Mouse (Mus musculus) MEL (cell line): ENCODE data around the gene Cavin4. TPM values are rescaled to one million over a fixed set of nuclear protein-coding genes. Genes with fewer than 3 reads are reported as not detected.
A peak's percentile ranks its signal among the peaks of the same experiment; 100 is the strongest.

ENCODE experiments used
- DNase-seq: peaks from one replicate; pipeline ENCODE4 v3.0.0; 2011; ENCODE audit warnings: low read depth, low spot score
- H3K27ac ChIP-seq: 2 replicates; pipeline ENCODE4 v1.5.1; 2012; ENCODE audit warnings: low read depth, mild to moderate bottlenecking, control low read depth, low read length, moderate library complexity; ENCODE audit not compliant: control insufficient read depth
- H3K27me3 ChIP-seq, 2 experiments: fragments of 150-350 bp in 1 of 2; sonication (generic) in 1 of 2; 2 replicates each; pipeline ENCODE4 v1.6.1; 2012; ENCODE audit warnings: low read length in 2 of 2, mild to moderate bottlenecking in 2 of 2, improper control_type of control experiment in 1 of 2, moderate library complexity in 1 of 2; ENCODE audit not compliant: insufficient read depth in 2 of 2, control insufficient read depth in 1 of 2
- H3K36me3 ChIP-seq, 2 experiments: 2 replicates each; pipeline ENCODE4 v1.6.1; 2012 to 2014; ENCODE audit warnings: low read length in 2 of 2, improper control_type of control experiment in 1 of 2, inconsistent platforms in 1 of 2, mild to moderate bottlenecking in 1 of 2; ENCODE audit not compliant: insufficient read depth in 2 of 2, control insufficient read depth in 1 of 2
- H3K4me1 ChIP-seq, 2 experiments: fragments of 150-350 bp in 1 of 2; sonication (generic) in 1 of 2; 2 replicates each; pipeline ENCODE4 v1.6.1; 2012; ENCODE audit warnings: low read length in 2 of 2, improper control_type of control experiment in 1 of 2, mild to moderate bottlenecking in 1 of 2; ENCODE audit not compliant: insufficient read depth in 2 of 2, control insufficient read depth in 1 of 2
- H3K4me3 ChIP-seq, 2 experiments: fragments of 150-350 bp in 1 of 2; sonication (generic) in 1 of 2; 2 replicates each; pipeline ENCODE4 v1.5.1; 2012; ENCODE audit warnings: low read depth in 2 of 2, low read length in 2 of 2, mild to moderate bottlenecking in 2 of 2, moderate library complexity in 2 of 2, control low read depth in 1 of 2, improper control_type of control experiment in 1 of 2; ENCODE audit not compliant: control insufficient read depth in 1 of 2, insufficient read depth in 1 of 2
- H3K79me2 ChIP-seq: 2 replicates; pipeline ENCODE4 v1.6.1; 2012; ENCODE audit warnings: mild to moderate bottlenecking, low read length, moderate library complexity; ENCODE audit not compliant: control insufficient read depth, poor library complexity, insufficient read depth
- H3K9ac ChIP-seq: 2 replicates; pipeline ENCODE4 v1.6.1; 2012; ENCODE audit warnings: low read depth, mild to moderate bottlenecking, control low read depth, low read length, moderate library complexity; ENCODE audit not compliant: control insufficient read depth, poor library complexity, severe bottlenecking
- H3K9me3 ChIP-seq: fragments of 150-350 bp; sonication (generic); replicated peaks from 2 replicates; pipeline ENCODE4 v1.6.1; 2012; ENCODE audit warnings: mild to moderate bottlenecking, low read length, improper control_type of control experiment, moderate library complexity; ENCODE audit not compliant: insufficient read depth
- CHD1 ChIP-seq: IDR thresholded peaks from 2 replicates; pipeline ENCODE4 v1.6.1; 2012; ENCODE audit warnings: low read depth, mild to moderate bottlenecking, inconsistent platforms, low read length, improper control_type of control experiment
- CTCF ChIP-seq, 3 experiments: IDR thresholded peaks in 2 of 3; conservative IDR thresholded peaks in 1 of 3; 2 replicates each; pipeline ENCODE4 v1.5.1; 2011 to 2012; ENCODE audit warnings: low read length in 3 of 3, low read depth in 2 of 3, mild to moderate bottlenecking in 2 of 3, improper control_type of control experiment in 1 of 3, inconsistent platforms in 1 of 3, mixed read lengths in 1 of 3, moderate library complexity in 1 of 3; ENCODE audit not compliant: control insufficient read depth in 1 of 3, insufficient read depth in 1 of 3, poor library complexity in 1 of 3, severe bottlenecking in 1 of 3
- E2F4 ChIP-seq: IDR thresholded peaks from 2 replicates; pipeline ENCODE4 v1.6.1; 2011; ENCODE audit warnings: low read depth, low read length, improper control_type of control experiment, borderline replicate concordance
- EP300 ChIP-seq, 2 experiments: IDR thresholded peaks; 2 replicates each; pipeline ENCODE4 v1.6.1; 2011; ENCODE audit warnings: improper control_type of control experiment in 2 of 2, low read length in 2 of 2, low read depth in 1 of 2, mild to moderate bottlenecking in 1 of 2
- GABPA ChIP-seq: IDR thresholded peaks from 2 replicates; pipeline ENCODE4 v1.6.1; 2012; ENCODE audit warnings: low read depth, mild to moderate bottlenecking, inconsistent platforms, low read length, improper control_type of control experiment, moderate library complexity
- GATA1 ChIP-seq: IDR thresholded peaks from 2 replicates; pipeline ENCODE4 v1.6.1; 2011; ENCODE audit warnings: low read depth, low read length, improper control_type of control experiment
- MAFK ChIP-seq: IDR thresholded peaks from 2 replicates; pipeline ENCODE4 v1.6.1; 2011; ENCODE audit warnings: low read depth, mild to moderate bottlenecking, low read length, improper control_type of control experiment, borderline replicate concordance
- MXI1 ChIP-seq: IDR thresholded peaks from 2 replicates; pipeline ENCODE4 v1.6.1; 2011; ENCODE audit warnings: mild to moderate bottlenecking, low read depth, low read length, improper control_type of control experiment
- POLR2AphosphoS2 ChIP-seq: IDR thresholded peaks from 2 replicates; pipeline ENCODE4 v1.6.1; 2011; ENCODE audit warnings: low read length, improper control_type of control experiment
- RAD21 ChIP-seq: IDR thresholded peaks from 2 replicates; pipeline ENCODE4 v1.6.1; 2011; ENCODE audit warnings: mild to moderate bottlenecking, low read depth, low read length, improper control_type of control experiment
- RCOR1 ChIP-seq: IDR thresholded peaks from 2 replicates; pipeline ENCODE4 v1.6.1; 2012; ENCODE audit warnings: low read depth, mild to moderate bottlenecking, inconsistent platforms, low read length, improper control_type of control experiment
- SMC3 ChIP-seq: IDR thresholded peaks from 2 replicates; pipeline ENCODE4 v1.6.1; 2011; ENCODE audit warnings: low read depth, low read length, improper control_type of control experiment
- TAL1 ChIP-seq: IDR thresholded peaks from 2 replicates; pipeline ENCODE4 v1.6.1; 2012; ENCODE audit warnings: mild to moderate bottlenecking, inconsistent platforms, low read length, moderate library complexity, mixed read lengths
- TBP ChIP-seq: IDR thresholded peaks from 2 replicates; pipeline ENCODE4 v1.8.0; 2011; ENCODE audit warnings: low read depth, low read length, improper control_type of control experiment
- UBTF ChIP-seq: IDR thresholded peaks from 2 replicates; pipeline ENCODE4 v1.6.1; 2012; ENCODE audit warnings: low read depth, mild to moderate bottlenecking, inconsistent platforms, low read length, improper control_type of control experiment, moderate library complexity, borderline replicate concordance; ENCODE audit not compliant: insufficient read depth
- USF2 ChIP-seq, 2 experiments: IDR thresholded peaks; 2 replicates each; pipeline ENCODE4 v1.6.1; 2011 to 2012; ENCODE audit warnings: improper control_type of control experiment in 2 of 2, low read length in 2 of 2, borderline replicate concordance in 1 of 2, inconsistent platforms in 1 of 2, low read depth in 1 of 2, mild to moderate bottlenecking in 1 of 2; ENCODE audit not compliant: insufficient read depth in 1 of 2
- ZNF384 ChIP-seq: IDR thresholded peaks from 2 replicates; pipeline ENCODE4 v1.6.1; 2012; ENCODE audit warnings: low read depth, mild to moderate bottlenecking, inconsistent platforms, low read length, improper control_type of control experiment
- polyA plus RNA-seq, 2 experiments: library from polyadenylated mRNA; stranded (reverse) in 1 of 2; unstranded in 1 of 2; fragments of >175 nt in 1 of 2; fragments of >200 nt in 1 of 2; gene quantifications; 2 replicates each; pipeline versions ENCODE4 v1.2.1 to v1.2.4; 2012; ENCODE audit warnings: low replicate concordance in 2 of 2, low read depth in 1 of 2; ENCODE audit not compliant: insufficient read length in 2 of 2, insufficient read depth in 1 of 2, missing spikeins in 1 of 2
- total RNA-seq: library from RNA; depleted of rRNA; stranded (reverse); fragments of 300-350 nt; gene quantifications from 2 replicates; pipeline ENCODE4 v1.2.3, GENCODE M21; 2012

Cavin4 gene
- total and polyA plus RNA-seq, 3 experiments: not detected

DNA sequence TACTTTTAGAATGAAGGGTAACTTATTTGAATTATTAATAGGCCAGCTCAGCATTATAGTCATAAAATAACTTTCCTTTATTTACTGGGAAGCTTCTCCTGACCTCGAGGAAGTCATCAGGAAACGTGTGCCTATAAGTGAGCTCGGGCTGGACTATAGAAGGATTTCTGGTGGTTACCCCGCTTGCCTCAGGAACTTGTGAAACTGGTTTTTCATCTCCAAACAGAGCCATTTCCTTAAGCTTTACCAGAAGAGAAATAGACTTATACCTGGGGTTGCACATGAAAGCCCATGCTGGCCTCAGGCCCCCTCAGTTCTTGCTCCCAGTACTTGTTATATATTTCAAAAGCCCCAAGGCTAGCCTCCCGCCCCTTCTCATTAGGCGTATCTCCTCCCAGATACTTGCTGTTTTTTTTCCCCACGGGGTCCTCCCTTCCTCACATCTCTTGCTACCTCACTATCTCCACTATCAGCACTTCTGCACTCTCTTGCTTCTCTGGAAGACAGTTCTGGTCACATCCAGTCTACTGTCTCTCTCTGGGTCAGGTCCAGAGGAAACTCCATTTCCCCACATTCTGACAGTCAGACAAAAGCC is 21.4 kb downstream of the Cavin4 start (continued):
- TF ChIP-seq USF2 (IDR thresholded peaks at IDR 0.05; ENCODE audit: borderline replicate concordance in 1 of 2, insufficient read depth in 1 of 2, low read depth in 1 of 2, low read length in 2 of 2) (no peak), TAL1 (no peak), ZNF384 (peak; percentile 86), E2F4 (no peak), GABPA (no peak), UBTF (no peak)

DNA sequence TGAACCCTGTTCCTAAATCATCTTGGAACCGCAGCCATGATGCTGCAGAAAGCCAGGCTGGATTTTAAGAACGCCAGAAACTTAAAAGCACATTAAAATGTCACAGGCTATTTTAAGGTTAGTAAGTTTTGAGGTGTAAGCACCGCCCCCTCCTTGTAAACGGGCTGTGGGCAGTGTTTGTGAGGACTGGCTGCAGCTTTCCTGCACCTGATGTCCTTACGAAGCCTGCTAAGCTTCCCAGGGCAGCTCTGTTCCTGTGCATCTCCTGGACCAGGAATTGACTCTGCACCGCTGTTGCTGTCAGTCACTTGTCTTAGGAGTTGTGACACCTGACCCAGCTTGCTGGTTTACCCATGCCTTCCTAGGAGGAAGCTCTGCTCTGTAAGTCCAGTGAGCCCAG is 24.8 kb downstream of the Cavin4 start:
- no peak overlapping the region for H3K9ac ChIP-seq
- H3K27ac ChIP-seq: no peak overlapping the region
- H3K36me3 ChIP-seq: no peaks in the 10 kb centered on the region; a peak in 1 of 4 replicates
- H3K9me3 ChIP-seq: no peaks in the 10 kb centered on the region
- 0 out of 4 replicates have a peak, but pooled peaks cover 0 to 3% of the 10 kb centered on the region in 2 experiments for H3K4me1 ChIP-seq
- peaks cover 4% of the 10 kb centered on the region for H3K79me2 ChIP-seq
- H3K27me3 ChIP-seq: no peaks in the 10 kb centered on the region
- DNase-seq: no peak
- TF ChIP-seq POLR2AphosphoS2 (no peak), UBTF (no peak), CHD1 (no peak), MAFK (no peak), RAD21 (no peak), RCOR1 (no peak), MXI1 (no peak)
- H3K4me3 ChIP-seq: no peak overlapping the region

DNA sequence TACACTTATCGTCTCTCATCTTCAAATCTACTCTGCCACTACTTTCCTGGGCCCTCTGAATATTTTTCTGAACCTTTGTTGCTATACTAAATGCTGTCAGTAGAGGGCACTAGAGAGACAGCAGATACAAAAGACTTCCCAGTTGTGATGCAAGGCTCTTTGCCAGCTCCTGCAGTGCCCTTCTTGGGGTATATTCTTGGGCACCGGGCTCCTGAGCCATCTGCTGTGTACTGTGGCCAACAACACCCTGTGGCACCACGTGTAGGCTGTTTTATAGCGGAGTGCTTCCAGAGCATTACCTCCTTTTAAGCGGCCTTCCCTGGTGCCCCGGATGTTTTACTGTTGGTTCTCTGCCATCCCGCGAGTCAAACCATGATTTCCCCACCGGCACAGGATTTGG is 27.3 kb downstream of the Cavin4 start:
- Histone ChIP-seq H3K9me3 (no peaks in the 10 kb centered on the region), H3K79me2 (no peaks in the 10 kb centered on the region), H3K27ac (no peak overlapping the region), H3K27me3 (no peaks in the 10 kb centered on the region), H3K9ac (no peak overlapping the region), H3K4me1 (no peaks in the 10 kb centered on the region)
- TF ChIP-seq SMC3 (peak; percentile 25), GATA1 (no peak), RCOR1 (no peak), CTCF (IDR thresholded peaks at IDR 0.05 in 2 of 3, conservative IDR thresholded peaks at IDR 0.05 in 1 of 3; ENCODE audit: control insufficient read depth in 1 of 3, insufficient read depth in 1 of 3, low read depth in 2 of 3, low read length in 3 of 3, poor library complexity in 1 of 3, severe bottlenecking in 1 of 3) (peak in 2 of 3 experiments; percentile 55 to 63; a peak in 4 of 6 replicates), EP300 (IDR thresholded peaks at IDR 0.05; ENCODE audit: low read depth in 1 of 2, low read length in 2 of 2) (no peak), TBP (no peak), RAD21 (peak; percentile 33)
- TF ChIP-seq, all 39 proteins: peak for 3
- Histone ChIP-seq H3K4me3 (no peak overlapping the region), H3K36me3 (no peaks in the 10 kb centered on the region)
- peak; percentile 52 for DNase-seq
